Mouse (Mus musculus): ENCODE results near the gene Atxn1. TPM values are rescaled to one million over a fixed set of nuclear protein-coding genes. Genes with fewer than 3 reads are reported as not detected.

Gene Atxn1
- polyA plus RNA-seq, 1 experiment from 2014 or later, result 12.8 TPM

- H3K27me3 ChIP-seq, result no peaks in the 10 kb centered on the region
These were observed 166.6 kb downstream of the Atxn1 start for GRCm38 (mm10) chr13:45798248-45798647.

GRCm38 (mm10) chr13:45797696-45798095 is 167.1 kb downstream of the Atxn1 start:
- no peaks in the 10 kb centered on the region for H3K4me1 ChIP-seq
- no peak overlapping the region for H3K4me2 ChIP-seq (replicated peaks)
- no peak overlapping the region for H3K4me3 ChIP-seq
- no peak for ATAC-seq (replicated peaks)
- H3K9me3 ChIP-seq, result no peaks in the 10 kb centered on the region
- WGBS, result 89% methylated on average over 6 of the region's 6 CpGs
- H3K36me3 ChIP-seq, result peaks cover 4% of the 10 kb centered on the region; the same call in 1 of the 2 replicates
- no peak overlapping the region for H3K9ac ChIP-seq (replicated peaks)
- no peak overlapping the region for H3K27ac ChIP-seq (replicated peaks)
- no peaks in the 10 kb centered on the region for H3K27me3 ChIP-seq

More at GRCm38 (mm10) chr13:45798248-45798647, 166.6 kb downstream of the Atxn1 start:
- Histone ChIP-seq H3K4me3 (no peak overlapping the region), H3K27ac (replicated peaks) (no peak overlapping the region), H3K9ac (replicated peaks) (no peak overlapping the region), H3K36me3 (peaks cover 4% of the 10 kb centered on the region; the same call in 1 of the 2 replicates), H3K9me3 (no peaks in the 10 kb centered on the region), H3K4me1 (no peaks in the 10 kb centered on the region), H3K4me2 (replicated peaks) (no peak overlapping the region)
- ATAC-seq (replicated peaks), result no peak
- 96% methylated on average over 4 of the region's 4 CpGs for WGBS

- H3K27me3 ChIP-seq, result no peaks in the 10 kb centered on the region
- H3K4me3 ChIP-seq, result no peak overlapping the region
- H3K27ac ChIP-seq (replicated peaks), result no peak overlapping the region
- no peak overlapping the region for H3K9ac ChIP-seq (replicated peaks)
- no peaks in the 10 kb centered on the region for H3K9me3 ChIP-seq
- WGBS, result 89% methylated on average over 6 of the region's 6 CpGs
- no peak overlapping the region for H3K4me2 ChIP-seq (replicated peaks)
- no peaks in the 10 kb centered on the region for H3K4me1 ChIP-seq
- peaks cover 4% of the 10 kb centered on the region; the same call in 1 of the 2 replicates for H3K36me3 ChIP-seq
- no peak for ATAC-seq (replicated peaks)
These were observed 168.5 kb downstream of the Atxn1 start for GRCm38 (mm10) chr13:45796286-45796685.

GRCm38 (mm10) chr13:45793796-45794195 is 171.0 kb downstream of the Atxn1 start:
- WGBS, result 79% methylated on average over 3 of the region's 3 CpGs
- ATAC-seq (replicated peaks), result no peak
- Histone ChIP-seq H3K27me3 (no peaks in the 10 kb centered on the region), H3K4me2 (replicated peaks) (no peak overlapping the region), H3K9me3 (no peaks in the 10 kb centered on the region), H3K27ac (replicated peaks) (no peak overlapping the region), H3K36me3 (peaks cover 4% of the 10 kb centered on the region; the same call in 1 of the 2 replicates), H3K4me3 (no peak overlapping the region), H3K9ac (replicated peaks) (no peak overlapping the region), H3K4me1 (no peaks in the 10 kb centered on the region)

GRCm38 (mm10) chr13:45786409-45786808 is 178.4 kb downstream of the Atxn1 start:
- Histone ChIP-seq H3K36me3 (no peaks in the 10 kb centered on the region), H3K27ac (replicated peaks) (no peak overlapping the region), H3K9me3 (no peaks in the 10 kb centered on the region), H3K4me2 (replicated peaks) (no peak overlapping the region), H3K9ac (replicated peaks) (no peak overlapping the region), H3K4me1 (peaks cover 8% of the 10 kb centered on the region), H3K4me3 (no peak overlapping the region), H3K27me3 (no peaks in the 10 kb centered on the region)
- no peak for ATAC-seq (replicated peaks)
- 80% methylated on average over 7 of the region's 7 CpGs for WGBS

GRCm38 (mm10) chr13:45783681-45784080 is 181.1 kb downstream of the Atxn1 start:
- H3K4me1 ChIP-seq, result peaks cover 8% of the 10 kb centered on the region
- no peaks in the 10 kb centered on the region for H3K36me3 ChIP-seq
- H3K9ac ChIP-seq (replicated peaks), result no peak overlapping the region
- no peak overlapping the region for H3K27ac ChIP-seq (replicated peaks)
- H3K4me3 ChIP-seq, result no peak overlapping the region
- no peaks in the 10 kb centered on the region for H3K27me3 ChIP-seq
- ATAC-seq (replicated peaks), result no peak
- H3K4me2 ChIP-seq (replicated peaks), result no peak overlapping the region
- no peaks in the 10 kb centered on the region for H3K9me3 ChIP-seq
- whole genome bisulfite sequencing, result 42% methylated on average over 10 of the region's 10 CpGs

- H3K27me3 ChIP-seq, result no peaks in the 10 kb centered on the region
- ATAC-seq (replicated peaks), result no peak
These were observed 186.1 kb downstream of the Atxn1 start for GRCm38 (mm10) chr13:45778750-45779149.

GRCm38 (mm10) chr13:45778171-45778570 is 186.6 kb downstream of the Atxn1 start:
- Histone ChIP-seq H3K9me3 (no peaks in the 10 kb centered on the region), H3K36me3 (no peaks in the 10 kb centered on the region), H3K4me2 (replicated peaks) (no peak overlapping the region), H3K4me1 (peaks cover 10% of the 10 kb centered on the region), H3K4me3 (no peak overlapping the region), H3K9ac (replicated peaks) (no peak overlapping the region), H3K27me3 (no peaks in the 10 kb centered on the region), H3K27ac (replicated peaks) (no peak overlapping the region)
- 15% methylated on average over 9 of the region's 9 CpGs for WGBS
- ATAC-seq (replicated peaks), result no peak

More at GRCm38 (mm10) chr13:45778750-45779149, 186.1 kb downstream of the Atxn1 start:
- Histone ChIP-seq H3K4me1 (peaks cover 9% of the 10 kb centered on the region), H3K27ac (replicated peaks) (no peak overlapping the region), H3K9me3 (no peaks in the 10 kb centered on the region), H3K4me2 (replicated peaks) (no peak overlapping the region), H3K4me3 (no peak overlapping the region), H3K36me3 (no peaks in the 10 kb centered on the region), H3K9ac (replicated peaks) (no peak overlapping the region)
- 88% methylated on average over 5 of the region's 5 CpGs for WGBS

GRCm38 (mm10) chr13:45775516-45775915 is 189.3 kb downstream of the Atxn1 start:
- WGBS, result 92% methylated on average over 1 of the region's 1 CpGs
- no peak for ATAC-seq (replicated peaks)
- Histone ChIP-seq H3K4me2 (replicated peaks) (no peak overlapping the region), H3K4me1 (peaks cover 12% of the 10 kb centered on the region), H3K9ac (replicated peaks) (no peak overlapping the region), H3K4me3 (no peak overlapping the region), H3K36me3 (no peaks in the 10 kb centered on the region), H3K27ac (replicated peaks) (no peak overlapping the region), H3K9me3 (no peaks in the 10 kb centered on the region), H3K27me3 (no peaks in the 10 kb centered on the region)

GRCm38 (mm10) chr13:45773381-45774168 is 191.2 kb downstream of the Atxn1 start:
- no peak for ATAC-seq (replicated peaks)
- 25% methylated on average over 21 of the region's 21 CpGs for WGBS
- peak overlapping the region; percentile 75 for H3K27ac ChIP-seq (replicated peaks)
- no peaks in the 10 kb centered on the region for H3K9me3 ChIP-seq
- peak overlapping the region; percentile 36 for H3K4me2 ChIP-seq (replicated peaks)
- no peaks in the 10 kb centered on the region for H3K36me3 ChIP-seq
- H3K9ac ChIP-seq (replicated peaks), result 0 out of 2 replicates have a peak overlapping the region, but pooled peaks have one; percentile 15
- H3K27me3 ChIP-seq, result no peaks in the 10 kb centered on the region
- H3K4me1 ChIP-seq, result peaks cover 12% of the 10 kb centered on the region
- peak overlapping the region; percentile 9; the same call in 1 of the 2 replicates for H3K4me3 ChIP-seq

- Histone ChIP-seq H3K9me3 (no peaks in the 10 kb centered on the region), H3K4me3 (no peak overlapping the region), H3K4me2 (replicated peaks) (no peak overlapping the region), H3K36me3 (no peaks in the 10 kb centered on the region), H3K4me1 (peaks cover 12% of the 10 kb centered on the region), H3K27me3 (no peaks in the 10 kb centered on the region), H3K9ac (replicated peaks) (no peak overlapping the region), H3K27ac (replicated peaks) (no peak overlapping the region)
- ATAC-seq (replicated peaks), result no peak
- 94% methylated on average over 11 of the region's 11 CpGs for WGBS
These were observed 195.1 kb downstream of the Atxn1 start for GRCm38 (mm10) chr13:45769757-45770156.

- no peaks in the 10 kb centered on the region for H3K27me3 ChIP-seq
- no peak for ATAC-seq (replicated peaks)
- H3K4me1 ChIP-seq, result peaks cover 2% of the 10 kb centered on the region; the same call in 1 of the 2 replicates
- H3K9ac ChIP-seq (replicated peaks), result no peak overlapping the region
- H3K4me2 ChIP-seq (replicated peaks), result no peak overlapping the region
- H3K27ac ChIP-seq (replicated peaks), result no peak overlapping the region
- no peak overlapping the region for H3K4me3 ChIP-seq
- WGBS, result 86% methylated on average over 3 of the region's 3 CpGs
- no peaks in the 10 kb centered on the region for H3K36me3 ChIP-seq
- no peaks in the 10 kb centered on the region for H3K9me3 ChIP-seq
These were observed 196.6 kb downstream of the Atxn1 start for GRCm38 (mm10) chr13:45768250-45768649.

Data from forebrain, embryonic 15.5 days (tissue).